Mouse (Mus musculus) neural tube, embryonic 15.5 days (tissue): ENCODE results near the gene Sstr3. TPM values are rescaled to one million over a fixed set of nuclear protein-coding genes. Genes with fewer than 3 reads are reported as not detected.

Experiments used
- ATAC-seq: fragments of 200-750 bp; cut with Nextera tagmentation; 2 replicates; pipeline ENCODE4 v1.8.0; 2017; ENCODE audit warnings: mild to moderate bottlenecking, moderate TSS enrichment, moderate library complexity; ENCODE audit not compliant: low FRiP score
- H3K27ac ChIP-seq: fragments of 300-500 bp; sonication (generic); replicated peaks from 2 replicates; pipeline ENCODE4 v1.5.1; 2015; ENCODE audit warnings: mild to moderate bottlenecking, inconsistent platforms
- H3K27me3 ChIP-seq: fragments of 300-500 bp; sonication (generic); replicated peaks from 2 replicates; pipeline ENCODE4 v1.6.1; 2015; ENCODE audit warnings: inconsistent platforms
- H3K36me3 ChIP-seq: fragments of 300-500 bp; sonication (generic); 2 replicates; pipeline ENCODE4 v1.6.1; 2015; ENCODE audit warnings: inconsistent platforms
- H3K4me1 ChIP-seq: fragments of 300-500 bp; sonication (generic); 2 replicates; pipeline ENCODE4 v1.6.1; 2015; ENCODE audit warnings: inconsistent platforms
- H3K4me2 ChIP-seq: fragments of 300-500 bp; sonication (generic); 2 replicates; pipeline ENCODE4 v1.6.1; 2015; ENCODE audit warnings: inconsistent platforms, mild to moderate bottlenecking, moderate library complexity
- H3K4me3 ChIP-seq: fragments of 300-500 bp; sonication (generic); replicated peaks from 2 replicates; pipeline ENCODE4 v1.5.1; 2015; ENCODE audit warnings: mild to moderate bottlenecking, inconsistent platforms
- H3K9ac ChIP-seq: fragments of 300-500 bp; sonication (generic); replicated peaks from 2 replicates; pipeline ENCODE4 v1.6.1; 2015; ENCODE audit warnings: mild to moderate bottlenecking, inconsistent platforms
- H3K9me3 ChIP-seq: fragments of 300-500 bp; sonication (generic); replicated peaks from 2 replicates; pipeline ENCODE4 v1.6.1; 2016; ENCODE audit warnings: inconsistent platforms
- WGBS: fragments of 180-500 bp; shearing (Covaris S2); methylation state at CpG from one replicate; pipeline ENCODE4 v1.1.7; 2015; ENCODE audit warnings: mixed read lengths; 5-methylcytosine and 5-hydroxymethylcytosine counted together
- polyA plus RNA-seq: library from polyadenylated mRNA; unstranded; fragments of >200 nt; fragmentation: Nextera tagmentation; extraction: Ambion mirVana; gene quantifications from 2 replicates; pipeline ENCODE4 v1.2.1, GENCODE M21; 2015

The Sstr3 gene
- polyA plus RNA-seq, 1 experiment from 2014 or later, result 0.50 TPM

GRCm38 (mm10) chr15:78510121-78510576 is 34.3 kb downstream of the Sstr3 start:
- ATAC-seq, result no peak
- Histone ChIP-seq H3K4me1 (peaks cover 11% of the 10 kb centered on the region), H3K36me3 (no peaks in the 10 kb centered on the region), H3K9ac (no peak overlapping the region), H3K9me3 (no peaks in the 10 kb centered on the region), H3K27ac (no peak overlapping the region), H3K27me3 (no peaks in the 10 kb centered on the region), H3K4me3 (no peak overlapping the region), H3K4me2 (peak overlapping the region; percentile 16; the same call in 1 of the 2 replicates)
- WGBS, result 48% methylated on average over 8 of the region's 8 CpGs

- Histone ChIP-seq H3K4me1 (peaks cover 8% of the 10 kb centered on the region), H3K4me3 (no peak overlapping the region), H3K27me3 (no peaks in the 10 kb centered on the region), H3K4me2 (peak overlapping the region; percentile 16; the same call in 1 of the 2 replicates), H3K9ac (no peak overlapping the region), H3K27ac (no peak overlapping the region), H3K9me3 (no peaks in the 10 kb centered on the region), H3K36me3 (no peaks in the 10 kb centered on the region)
- ATAC-seq, result peak; percentile 63; the same call in 1 of the 2 replicates
- WGBS, result 43% methylated on average over 12 of the region's 12 CpGs
Measured at GRCm38 (mm10) chr15:78509297-78509899, 35.1 kb downstream of the Sstr3 start.

GRCm38 (mm10) chr15:78508443-78508842 is 36.0 kb downstream of the Sstr3 start:
- no peak overlapping the region for H3K27ac ChIP-seq
- WGBS, result 68% methylated on average over 7 of the region's 7 CpGs

GRCm38 (mm10) chr15:78505541-78505940 is 38.9 kb downstream of the Sstr3 start:
- 89% methylated on average over 3 of the region's 3 CpGs for WGBS
- H3K4me2 ChIP-seq, result no peak overlapping the region
- H3K4me1 ChIP-seq, result peaks cover 8% of the 10 kb centered on the region
- H3K27me3 ChIP-seq, result no peaks in the 10 kb centered on the region
- no peak overlapping the region for H3K9ac ChIP-seq
- ATAC-seq, result no peak
- H3K27ac ChIP-seq, result no peak overlapping the region
- no peak overlapping the region for H3K4me3 ChIP-seq
- H3K36me3 ChIP-seq, result no peaks in the 10 kb centered on the region
- no peaks in the 10 kb centered on the region for H3K9me3 ChIP-seq

More at GRCm38 (mm10) chr15:78508443-78508842, 36.0 kb downstream of the Sstr3 start:
- Histone ChIP-seq H3K36me3 (no peaks in the 10 kb centered on the region), H3K27me3 (no peaks in the 10 kb centered on the region), H3K4me1 (peaks cover 8% of the 10 kb centered on the region), H3K9me3 (no peaks in the 10 kb centered on the region), H3K4me3 (no peak overlapping the region), H3K4me2 (no peak overlapping the region), H3K9ac (no peak overlapping the region)
- no peak for ATAC-seq

GRCm38 (mm10) chr15:78504816-78505215 is 39.7 kb downstream of the Sstr3 start:
- no peaks in the 10 kb centered on the region for H3K36me3 ChIP-seq
- 91% methylated on average over 5 of the region's 5 CpGs for WGBS
- peaks cover 4% of the 10 kb centered on the region for H3K4me1 ChIP-seq
- no peak overlapping the region for H3K4me3 ChIP-seq
- H3K9ac ChIP-seq, result no peak overlapping the region
- H3K9me3 ChIP-seq, result no peaks in the 10 kb centered on the region
- ATAC-seq, result no peak
- H3K27ac ChIP-seq, result no peak overlapping the region
- no peaks in the 10 kb centered on the region for H3K27me3 ChIP-seq
- no peak overlapping the region for H3K4me2 ChIP-seq

- H3K9me3 ChIP-seq, result no peaks in the 10 kb centered on the region
- no peak for ATAC-seq
- H3K4me1 ChIP-seq, result no peaks in the 10 kb centered on the region
- no peaks in the 10 kb centered on the region for H3K27me3 ChIP-seq
- WGBS, result 86% methylated on average over 1 of the region's 1 CpGs
- H3K36me3 ChIP-seq, result no peaks in the 10 kb centered on the region
- H3K4me2 ChIP-seq, result no peak overlapping the region
- no peak overlapping the region for H3K9ac ChIP-seq
- no peak overlapping the region for H3K27ac ChIP-seq
- no peak overlapping the region for H3K4me3 ChIP-seq
Measured at GRCm38 (mm10) chr15:78504013-78504412, 40.5 kb downstream of the Sstr3 start.

- ATAC-seq, result no peak
- Histone ChIP-seq H3K27me3 (no peaks in the 10 kb centered on the region), H3K27ac (no peak overlapping the region), H3K4me2 (no peak overlapping the region), H3K36me3 (no peaks in the 10 kb centered on the region), H3K9me3 (no peaks in the 10 kb centered on the region), H3K9ac (no peak overlapping the region), H3K4me3 (no peak overlapping the region), H3K4me1 (no peaks in the 10 kb centered on the region)
- WGBS, result 86% methylated on average over 18 of the region's 18 CpGs
Measured at GRCm38 (mm10) chr15:78502437-78503132, 41.9 kb downstream of the Sstr3 start.

GRCm38 (mm10) chr15:78494968-78495406 is 49.5 kb downstream of the Sstr3 start, which contains the start of gene Il2rb:
Gene Il2rb (minus strand): TSS chr15:78495271.
- ATAC-seq, result no peak
- no peaks in the 10 kb centered on the region for H3K9me3 ChIP-seq
- 91% methylated on average over 11 of the region's 11 CpGs for whole genome bisulfite sequencing

GRCm38 (mm10) chr15:78493401-78494010 is 51.0 kb downstream of the Sstr3 start:
- H3K27me3 ChIP-seq, result no peaks in the 10 kb centered on the region
- no peak overlapping the region for H3K27ac ChIP-seq
- ATAC-seq, result no peak
- no peaks in the 10 kb centered on the region for H3K4me1 ChIP-seq
- 76% methylated on average over 10 of the region's 10 CpGs for WGBS
- no peak overlapping the region for H3K4me3 ChIP-seq
- H3K9ac ChIP-seq, result no peak overlapping the region
- no peaks in the 10 kb centered on the region for H3K36me3 ChIP-seq
- H3K9me3 ChIP-seq, result no peaks in the 10 kb centered on the region
- H3K4me2 ChIP-seq, result no peak overlapping the region

More at GRCm38 (mm10) chr15:78494968-78495406, 49.5 kb downstream of the Sstr3 start, which contains the start of gene Il2rb:
- Histone ChIP-seq H3K4me2 (no peak within 1 kb of the TSS), H3K4me1 (no peaks in the 10 kb centered on the region), H3K27ac (no peak within 1 kb of the TSS), H3K27me3 (no peaks in the 10 kb centered on the region), H3K9ac (no peak within 1 kb of the TSS), H3K36me3 (no peaks in the 10 kb centered on the region), H3K4me3 (no peak within 1 kb of the TSS)

GRCm38 (mm10) chr15:78491301-78491700 is 53.2 kb downstream of the Sstr3 start:
- H3K4me2 ChIP-seq, result no peak overlapping the region
- H3K27ac ChIP-seq, result no peak overlapping the region
- H3K4me3 ChIP-seq, result no peak overlapping the region
- 84% methylated on average over 3 of the region's 3 CpGs for whole genome bisulfite sequencing
- no peaks in the 10 kb centered on the region for H3K27me3 ChIP-seq
- no peak for ATAC-seq
- H3K9me3 ChIP-seq, result no peaks in the 10 kb centered on the region
- H3K4me1 ChIP-seq, result no peaks in the 10 kb centered on the region
- no peak overlapping the region for H3K9ac ChIP-seq
- H3K36me3 ChIP-seq, result no peaks in the 10 kb centered on the region

GRCm38 (mm10) chr15:78489906-78490305 is 54.6 kb downstream of the Sstr3 start:
- Histone ChIP-seq H3K9ac (no peak overlapping the region), H3K4me2 (no peak overlapping the region), H3K9me3 (no peaks in the 10 kb centered on the region), H3K4me3 (no peak overlapping the region), H3K36me3 (no peaks in the 10 kb centered on the region), H3K4me1 (no peaks in the 10 kb centered on the region), H3K27me3 (no peaks in the 10 kb centered on the region), H3K27ac (no peak overlapping the region)
- no peak for ATAC-seq
- WGBS, result 76% methylated on average over 8 of the region's 8 CpGs

GRCm38 (mm10) chr15:78489248-78489647 is 55.2 kb downstream of the Sstr3 start:
- Histone ChIP-seq H3K27me3 (no peaks in the 10 kb centered on the region), H3K9me3 (no peaks in the 10 kb centered on the region), H3K27ac (no peak overlapping the region), H3K4me3 (no peak overlapping the region), H3K4me1 (no peaks in the 10 kb centered on the region), H3K36me3 (no peaks in the 10 kb centered on the region), H3K9ac (no peak overlapping the region), H3K4me2 (no peak overlapping the region)
- WGBS, result 94% methylated on average over 3 of the region's 3 CpGs
- ATAC-seq, result no peak
